Mouse (Mus musculus) neural tube, embryonic 14.5 days (tissue): ENCODE data around the gene Brd1. TPM values are rescaled to one million over a fixed set of nuclear protein-coding genes. Genes with fewer than 3 reads are reported as not detected.
"Not testable (repeated sequence)": the region's sequence is repeated elsewhere in the genome, so short reads cannot be mapped to it uniquely, and the experiment has no call there.

Experiments used
- ATAC-seq: fragments of 200-750 bp; cut with Nextera tagmentation; 2 replicates; pipeline ENCODE4 v1.8.0; 2017; ENCODE audit warnings: low read depth, mild to moderate bottlenecking, moderate TSS enrichment, moderate library complexity
- H3K27ac ChIP-seq: fragments of 300-500 bp; sonication (generic); 2 replicates; pipeline ENCODE4 v1.5.1; 2014; ENCODE audit warnings: low read depth, mild to moderate bottlenecking, control low read depth, low read length, moderate library complexity, mixed read lengths
- H3K27me3 ChIP-seq: fragments of 300-500 bp; sonication (generic); 2 replicates; pipeline ENCODE4 v1.6.1; 2014; ENCODE audit warnings: low read length; ENCODE audit not compliant: control insufficient read depth, insufficient read depth
- H3K36me3 ChIP-seq: fragments of 300-500 bp; sonication (generic); 2 replicates; pipeline ENCODE4 v1.6.1; 2014; ENCODE audit warnings: low read length, mixed read lengths; ENCODE audit not compliant: control insufficient read depth, insufficient read depth
- H3K4me1 ChIP-seq: fragments of 300-500 bp; sonication (generic); 2 replicates; pipeline ENCODE4 v1.6.1; 2014; ENCODE audit warnings: low read length; ENCODE audit not compliant: control insufficient read depth, insufficient read depth
- H3K4me2 ChIP-seq: fragments of 300-500 bp; sonication (generic); 2 replicates; pipeline ENCODE4 v1.6.1; 2014; ENCODE audit warnings: mild to moderate bottlenecking, low read depth, low read length, control low read depth
- H3K4me3 ChIP-seq: fragments of 300-500 bp; sonication (generic); 2 replicates; pipeline ENCODE4 v1.5.1; 2014; ENCODE audit warnings: low read depth, low read length, control low read depth, mixed read lengths
- H3K9ac ChIP-seq: fragments of 300-500 bp; sonication (generic); replicated peaks from 2 replicates; pipeline ENCODE4 v1.6.1; 2014; ENCODE audit warnings: low read depth, mild to moderate bottlenecking, control low read depth, low read length, mixed read lengths
- H3K9me3 ChIP-seq: fragments of 300-500 bp; sonication (generic); 2 replicates; pipeline ENCODE4 v1.6.1; 2016; ENCODE audit warnings: low read length; ENCODE audit not compliant: control insufficient read depth
- WGBS: fragments of 180-500 bp; shearing (Covaris S2); extraction: QIAGEN DNeasy Blood & Tissue Kit; methylation state at CpG from one replicate; pipeline ENCODE4 v1.1.7; 2014; 5-methylcytosine and 5-hydroxymethylcytosine counted together
- polyA plus RNA-seq: library from polyadenylated mRNA; unstranded; fragments of >200 nt; fragmentation: Nextera tagmentation; extraction: Ambion mirVana; gene quantifications from 2 replicates; pipeline ENCODE4 v1.2.1, GENCODE M21; 2014

Brd1 gene
- polyA plus RNA-seq, 1 experiment from 2014 or later: 20.2 TPM

- Histone ChIP-seq H3K36me3 (no peaks in the 10 kb centered on the region), H3K4me3 (peak within 1 kb of the TSS; percentile 75), H3K4me1 (peaks cover 16% of the 10 kb centered on the region; the same call in 1 of the 2 replicates), H3K9ac (peak within 1 kb of the TSS; percentile 86), H3K27ac (peak within 1 kb of the TSS; percentile 93), H3K27me3 (no peaks in the 10 kb centered on the region), H3K9me3 (no peaks in the 10 kb centered on the region), H3K4me2 (peak within 1 kb of the TSS; percentile 84)
- peak; percentile 84 for ATAC-seq
- under 1% methylated on average over 89 of the region's 119 CpGs for WGBS
Observed at GRCm38 (mm10) chr15:88751564-88752402, 17.8 kb upstream of the Brd1 start, which contains the start of gene Zbed4. Gene Zbed4 (plus strand): TSS chr15:88751660.

DNA sequence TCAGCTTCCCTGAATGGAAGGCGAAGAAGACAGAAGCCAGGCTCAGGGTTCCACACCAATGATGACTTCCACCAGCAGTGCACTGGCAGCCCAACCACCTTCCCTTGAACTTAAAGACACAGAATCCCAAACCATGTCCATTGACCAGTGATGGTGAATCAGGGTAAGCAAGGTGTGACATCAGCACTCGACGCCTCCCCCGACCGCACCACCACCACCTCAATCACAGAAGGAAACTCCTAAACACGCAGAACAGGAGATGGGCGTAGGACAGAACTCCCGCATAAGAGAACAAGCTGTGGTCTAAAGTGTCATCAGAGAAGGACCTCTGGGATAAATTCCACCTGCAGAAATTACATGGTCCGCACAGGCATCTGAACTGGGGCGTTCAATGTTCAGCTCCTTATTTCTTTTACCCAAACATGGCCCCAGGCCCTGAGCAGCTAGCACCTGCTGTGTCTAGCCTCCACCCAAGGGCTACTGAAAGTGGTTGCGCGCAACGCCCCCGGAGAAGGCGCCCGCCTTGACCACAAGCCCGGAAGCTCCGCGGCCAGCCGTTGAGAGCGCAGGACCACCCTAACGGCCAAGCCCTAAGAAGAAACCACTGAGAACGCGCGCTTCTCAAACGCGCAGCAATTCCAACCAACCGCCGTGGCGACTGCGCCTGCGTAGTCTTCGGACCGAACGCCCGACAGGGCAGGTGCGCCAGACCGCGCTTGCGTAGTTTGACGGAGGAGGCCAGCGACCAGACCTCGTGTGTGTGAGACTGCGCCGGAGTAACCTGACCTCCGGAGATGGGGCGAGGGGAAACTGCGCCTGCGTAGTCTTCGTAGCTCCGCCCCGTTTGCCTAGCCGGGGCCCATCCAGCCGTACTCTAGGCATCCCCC, 16.9 kb upstream of the Brd1 start:
- Histone ChIP-seq H3K27me3 (no peaks in the 10 kb centered on the region), H3K9ac (peak overlapping the region; percentile 86), H3K36me3 (no peaks in the 10 kb centered on the region), H3K27ac (peak overlapping the region; percentile 74), H3K4me1 (peaks cover 16% of the 10 kb centered on the region; the same call in 1 of the 2 replicates), H3K4me2 (peak overlapping the region; percentile 84), H3K4me3 (peak overlapping the region; percentile 75), H3K9me3 (no peaks in the 10 kb centered on the region)
- peak; percentile 97 for ATAC-seq
- 7% methylated on average over 53 of the region's 54 CpGs for WGBS

- no peaks in the 10 kb centered on the region for H3K27me3 ChIP-seq
- 89% methylated on average over 10 of the region's 10 CpGs for WGBS
- H3K4me1 ChIP-seq: peaks cover 16% of the 10 kb centered on the region; the same call in 1 of the 2 replicates
- H3K36me3 ChIP-seq: no peaks in the 10 kb centered on the region
- ATAC-seq: no peak
- H3K4me2 ChIP-seq: no peak overlapping the region
- H3K27ac ChIP-seq: no peak overlapping the region
- H3K9ac ChIP-seq: no peak overlapping the region
- H3K4me3 ChIP-seq: no peak overlapping the region
- no peaks in the 10 kb centered on the region for H3K9me3 ChIP-seq
Observed at GRCm38 (mm10) chr15:88750032-88750431, 16.0 kb upstream of the Brd1 start.

DNA sequence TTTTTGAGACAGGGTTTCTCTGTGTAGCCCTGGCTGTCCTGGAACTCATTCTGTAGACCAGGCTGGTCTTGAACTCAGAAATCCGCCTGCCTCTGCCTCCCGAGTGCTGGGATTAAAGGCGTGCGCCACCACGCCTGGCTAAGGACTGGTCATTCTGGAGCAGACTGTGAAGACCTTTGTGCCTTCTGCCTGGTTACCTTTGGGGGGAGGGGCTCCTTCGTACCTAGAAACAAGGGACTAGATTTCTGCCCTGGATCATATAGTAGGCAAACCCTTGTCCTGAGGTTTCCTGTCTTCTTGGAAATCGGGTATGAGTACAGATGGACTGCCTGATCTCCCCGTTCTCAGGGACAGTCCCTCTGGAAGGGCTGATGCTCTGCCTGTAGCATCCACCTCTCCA, 15.6 kb upstream of the Brd1 start:
- not testable (repeated sequence) for H3K4me3 ChIP-seq, H3K27me3 ChIP-seq, H3K9me3 ChIP-seq, H3K9ac ChIP-seq, H3K4me2 ChIP-seq, H3K27ac ChIP-seq, ATAC-seq, H3K36me3 ChIP-seq
- 98% methylated on average over 8 of the region's 8 CpGs for WGBS
- peaks cover 16% of the 10 kb centered on the region; the same call in 1 of the 2 replicates for H3K4me1 ChIP-seq

DNA sequence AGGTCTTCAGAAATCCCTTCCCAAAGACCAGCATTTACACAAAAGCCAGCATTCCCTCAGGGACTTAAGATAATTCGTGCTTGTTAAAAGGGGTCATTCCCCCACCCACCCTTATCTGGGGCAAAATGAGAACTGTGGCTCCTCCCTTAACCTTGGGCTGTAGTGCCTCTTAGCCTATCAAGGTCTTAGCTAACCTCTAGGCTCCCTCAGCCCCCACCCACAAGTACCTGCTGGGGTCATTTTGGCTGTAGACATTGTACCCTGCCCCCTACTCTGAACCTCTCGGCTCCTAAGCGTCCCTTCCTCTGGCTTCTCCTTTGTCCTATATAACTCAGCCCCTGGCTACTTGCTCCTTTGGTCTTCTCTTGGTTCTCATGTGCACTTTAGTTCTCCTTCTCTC, 11.9 kb upstream of the Brd1 start:
- Histone ChIP-seq H3K9ac (no peak overlapping the region), H3K9me3 (no peaks in the 10 kb centered on the region), H3K36me3 (no peaks in the 10 kb centered on the region), H3K4me2 (no peak overlapping the region), H3K27me3 (no peaks in the 10 kb centered on the region), H3K4me1 (0 out of 2 replicates have a peak, but pooled peaks cover 4% of the 10 kb centered on the region), H3K27ac (no peak overlapping the region), H3K4me3 (no peak overlapping the region)
- ATAC-seq: no peak
- WGBS: 51% methylated on average over 3 of the region's 3 CpGs

GRCm38 (mm10) chr15:88745347-88745746, 11.3 kb upstream of the Brd1 start:
- Histone ChIP-seq H3K9me3 (no peaks in the 10 kb centered on the region), H3K4me1 (no peaks in the 10 kb centered on the region), H3K27me3 (no peaks in the 10 kb centered on the region), H3K9ac (no peak overlapping the region), H3K36me3 (no peaks in the 10 kb centered on the region), H3K27ac (no peak overlapping the region), H3K4me2 (no peak overlapping the region), H3K4me3 (no peak overlapping the region)
- no peak for ATAC-seq
- 84% methylated on average over 3 of the region's 3 CpGs for WGBS

- 86% methylated on average over 5 of the region's 5 CpGs for WGBS
- not testable (repeated sequence) for H3K4me3 ChIP-seq
Observed at GRCm38 (mm10) chr15:88743371-88743770, 9.3 kb upstream of the Brd1 start.

DNA sequence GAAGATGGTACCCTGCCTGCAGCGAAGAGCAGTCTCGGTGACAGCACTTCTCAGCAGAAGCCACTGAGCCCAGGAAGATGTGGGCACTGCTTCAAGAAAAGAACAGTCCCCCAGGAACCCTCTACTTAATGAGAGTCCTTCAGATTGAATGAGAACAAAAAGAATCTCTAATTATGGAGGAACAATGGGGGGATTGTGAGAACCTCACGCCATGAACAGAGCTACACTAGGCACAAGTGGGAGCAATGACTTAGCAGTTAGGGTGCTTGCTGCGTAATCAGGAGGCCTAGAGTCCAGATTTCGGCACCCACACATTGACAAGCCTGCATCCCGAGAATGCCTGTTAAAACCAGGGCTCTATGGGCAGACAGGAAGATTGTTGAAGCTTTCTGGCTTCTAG, 7.3 kb upstream of the Brd1 start:
- Histone ChIP-seq H3K9me3 (no peaks in the 10 kb centered on the region), H3K4me1 (no peaks in the 10 kb centered on the region), H3K4me3 (no peak overlapping the region), H3K9ac (no peak overlapping the region), H3K4me2 (no peak overlapping the region), H3K27me3 (no peaks in the 10 kb centered on the region), H3K36me3 (no peaks in the 10 kb centered on the region), H3K27ac (no peak overlapping the region)
- ATAC-seq: no peak
- 61% methylated on average over 6 of the region's 6 CpGs for WGBS

More at GRCm38 (mm10) chr15:88743371-88743770, 9.3 kb upstream of the Brd1 start:
- H3K9me3 ChIP-seq, H3K27me3 ChIP-seq, H3K36me3 ChIP-seq, H3K9ac ChIP-seq, H3K27ac ChIP-seq, H3K4me1 ChIP-seq, ATAC-seq, H3K4me2 ChIP-seq: not testable (repeated sequence)

DNA sequence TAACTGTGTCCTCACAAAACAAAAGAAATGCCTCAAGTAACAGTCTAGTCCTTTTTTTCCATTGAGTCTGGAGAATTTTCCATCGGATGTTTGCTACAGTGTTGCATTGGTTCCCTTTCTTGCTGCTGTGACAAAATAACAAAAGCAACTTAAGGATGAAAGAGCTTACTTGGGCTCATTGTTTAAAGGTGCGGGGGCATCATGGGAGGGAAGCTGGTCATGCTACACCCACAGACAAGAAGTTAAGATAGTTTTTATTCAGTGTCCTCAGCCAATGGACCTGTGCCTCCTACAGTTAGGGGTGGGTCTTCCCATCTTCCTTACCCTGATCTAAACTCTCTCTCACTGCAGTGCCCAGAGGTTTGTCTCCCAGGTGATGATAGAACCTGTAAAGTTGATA, 4.4 kb upstream of the Brd1 start:
- Histone ChIP-seq H3K9ac (no peak overlapping the region), H3K27ac (no peak overlapping the region), H3K4me2 (no peak overlapping the region), H3K4me1 (no peaks in the 10 kb centered on the region), H3K9me3 (no peaks in the 10 kb centered on the region), H3K36me3 (no peaks in the 10 kb centered on the region), H3K27me3 (no peaks in the 10 kb centered on the region), H3K4me3 (no peak overlapping the region)
- ATAC-seq: no peak
- WGBS: 61% methylated on average over 2 of the region's 2 CpGs
